Mouse (Mus musculus): ENCODE data around the gene Pigu. TPM values are rescaled to one million over a fixed set of nuclear protein-coding genes. Genes with fewer than 3 reads are reported as not detected.
A peak's percentile ranks its signal among the peaks of the same experiment; 100 is the strongest.

Gene Pigu
- polyA plus RNA-seq, 1 experiment, result 20.3 TPM

DNA sequence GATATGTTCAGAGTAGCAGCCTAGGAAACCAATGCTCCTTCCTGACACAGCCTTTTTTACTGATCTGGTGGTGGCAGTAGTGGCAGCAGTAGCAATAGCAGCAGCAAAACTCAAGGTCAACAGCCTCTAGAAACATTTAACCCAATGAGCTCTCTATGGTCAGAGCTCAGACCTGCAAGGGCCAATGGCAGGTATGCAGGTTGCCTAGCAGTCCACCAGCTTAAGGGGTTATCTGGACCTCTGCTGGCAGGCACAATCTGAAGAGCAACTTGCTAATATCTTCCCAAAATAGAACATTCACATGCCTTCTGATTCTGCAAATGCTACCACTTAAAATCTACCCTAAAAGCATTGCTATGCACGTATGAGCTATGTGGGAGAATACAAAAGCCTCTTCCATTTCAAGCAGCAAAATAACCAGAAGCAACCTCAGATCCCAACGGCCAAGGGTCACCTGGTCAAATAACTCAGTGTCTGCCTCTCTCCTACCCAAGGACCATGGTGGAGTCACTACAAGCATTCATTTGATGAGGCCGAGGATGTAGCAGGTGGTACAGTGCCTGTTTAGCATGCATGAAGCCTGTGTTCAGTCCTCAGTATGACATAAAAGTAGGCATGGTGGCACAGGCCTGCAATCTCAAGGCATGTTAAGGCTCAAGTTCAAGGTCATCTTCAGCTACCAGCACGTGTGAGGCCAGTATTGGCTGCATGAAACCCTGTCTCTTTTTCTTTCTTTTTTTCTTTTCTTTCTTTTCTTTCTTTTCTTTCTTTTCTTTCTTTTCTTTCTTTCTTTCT is 69.6 kb downstream of the Pigu start:
- peaks cover 9% of the 10 kb centered on the region for H3K4me1 ChIP-seq (ENCODE audit: control insufficient read depth, insufficient read depth, insufficient read length, low read length)
- H3K4me3 ChIP-seq (ENCODE audit: insufficient read depth, low read depth, low read length), result no peak overlapping the region
- no peak overlapping the region for H3K27ac ChIP-seq (replicated peaks; ENCODE audit: low read depth, low read length)

- Histone ChIP-seq H3K4me1 (ENCODE audit: control insufficient read depth, insufficient read depth, insufficient read length, low read length) (peaks cover 9% of the 10 kb centered on the region), H3K27ac (replicated peaks; ENCODE audit: low read depth, low read length) (no peak overlapping the region), H3K4me3 (ENCODE audit: insufficient read depth, low read depth, low read length) (no peak overlapping the region)
These were observed 71.5 kb downstream of the Pigu start for GRCm38 (mm10) chr2:155285744-155286143.

DNA sequence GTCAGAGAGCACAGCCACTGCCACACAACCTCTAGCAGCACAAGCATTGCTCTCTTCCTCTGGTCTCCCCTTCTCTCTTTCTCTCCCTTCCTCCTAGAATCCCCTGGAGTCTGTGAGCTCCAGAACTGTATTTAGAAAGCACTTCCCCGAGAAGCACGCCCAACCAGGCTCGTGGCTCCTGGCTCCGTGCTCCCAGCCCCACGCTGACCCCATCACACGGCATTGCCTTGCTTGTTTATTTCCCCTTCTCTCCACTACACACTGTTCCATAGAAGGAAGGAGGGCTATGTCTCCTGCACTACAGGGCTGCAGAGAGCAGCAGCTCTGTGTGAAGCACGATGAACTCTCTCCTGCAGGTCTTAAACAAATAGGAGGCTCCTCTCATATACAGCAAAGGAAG is 72.6 kb downstream of the Pigu start:
- 0 out of 2 replicates have a peak overlapping the region, but pooled peaks have one; percentile 7 for H3K27ac ChIP-seq (replicated peaks; ENCODE audit: low read depth, low read length)
- H3K4me1 ChIP-seq (ENCODE audit: control insufficient read depth, insufficient read depth, insufficient read length, low read length), result peaks cover 9% of the 10 kb centered on the region
- no peak overlapping the region for H3K4me3 ChIP-seq (ENCODE audit: insufficient read depth, low read depth, low read length)

GRCm38 (mm10) chr2:155283793-155284192 is 73.4 kb downstream of the Pigu start:
- Histone ChIP-seq H3K4me3 (ENCODE audit: insufficient read depth, low read depth, low read length) (no peak overlapping the region), H3K4me1 (ENCODE audit: control insufficient read depth, insufficient read depth, insufficient read length, low read length) (peaks cover 9% of the 10 kb centered on the region), H3K27ac (replicated peaks; ENCODE audit: low read depth, low read length) (no peak overlapping the region)

- Histone ChIP-seq H3K4me3 (ENCODE audit: insufficient read depth, low read depth, low read length) (no peak overlapping the region), H3K27ac (replicated peaks; ENCODE audit: low read depth, low read length) (no peak overlapping the region), H3K4me1 (ENCODE audit: control insufficient read depth, insufficient read depth, insufficient read length, low read length) (peaks cover 5% of the 10 kb centered on the region; the same call in 1 of the 2 replicates)
These were observed 77.1 kb downstream of the Pigu start for GRCm38 (mm10) chr2:155280116-155280515.

DNA sequence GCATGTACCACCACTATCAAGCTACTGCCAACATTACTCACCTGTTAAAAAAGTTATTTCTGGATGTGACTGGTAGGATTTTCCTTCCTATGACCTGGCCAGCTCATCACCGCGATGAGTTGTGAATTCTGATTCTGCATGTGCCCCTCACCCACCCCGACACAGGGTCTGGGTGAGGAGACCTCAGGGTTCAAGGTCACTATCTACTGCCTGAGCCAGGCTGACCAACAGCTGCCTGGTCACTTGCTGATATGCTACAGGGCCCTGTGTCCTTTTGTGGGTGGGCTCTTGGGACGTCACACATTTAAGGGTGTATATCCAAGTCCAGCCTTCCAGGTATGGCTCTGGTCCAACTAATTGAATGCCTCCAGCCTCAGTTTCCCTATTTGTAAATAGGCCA is 78.1 kb downstream of the Pigu start:
- Histone ChIP-seq H3K4me1 (ENCODE audit: control insufficient read depth, insufficient read depth, insufficient read length, low read length) (peaks cover 5% of the 10 kb centered on the region; the same call in 1 of the 2 replicates), H3K27ac (replicated peaks; ENCODE audit: low read depth, low read length) (peak overlapping the region; percentile 59; the same call in 1 of the 2 replicates), H3K4me3 (ENCODE audit: insufficient read depth, low read depth, low read length) (no peak overlapping the region)

DNA sequence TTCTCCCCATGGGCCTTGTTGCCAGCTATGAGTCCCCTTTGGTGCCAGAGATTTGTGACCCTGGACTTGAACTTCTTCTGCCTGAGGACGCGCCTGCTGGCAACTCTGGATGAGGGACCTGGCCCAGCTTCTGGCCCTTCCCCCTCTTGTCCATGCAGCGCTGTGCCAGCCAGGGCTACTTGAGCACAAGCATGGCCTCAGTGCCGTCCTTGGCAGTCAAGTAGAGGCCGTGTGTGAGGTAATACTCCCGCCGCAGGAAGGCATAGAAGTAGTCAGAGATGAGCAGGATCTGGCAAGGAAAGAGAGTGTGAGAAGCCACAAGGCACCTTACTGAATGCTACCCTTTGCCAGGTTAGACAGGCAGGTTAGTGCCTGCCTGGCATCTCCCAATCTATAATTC is 78.9 kb downstream of the Pigu start:
- Histone ChIP-seq H3K27ac (replicated peaks; ENCODE audit: low read depth, low read length) (peak overlapping the region; percentile 70), H3K4me3 (ENCODE audit: insufficient read depth, low read depth, low read length) (peak overlapping the region; percentile 73), H3K4me1 (ENCODE audit: control insufficient read depth, insufficient read depth, insufficient read length, low read length) (no peaks in the 10 kb centered on the region; the same call in 1 of the 2 replicates)

GRCm38 (mm10) chr2:155277721-155278120 is 79.5 kb downstream of the Pigu start:
- H3K27ac ChIP-seq (replicated peaks; ENCODE audit: low read depth, low read length), result peak overlapping the region; percentile 70
- H3K4me1 ChIP-seq (ENCODE audit: control insufficient read depth, insufficient read depth, insufficient read length, low read length), result no peaks in the 10 kb centered on the region; the same call in 1 of the 2 replicates
- H3K4me3 ChIP-seq (ENCODE audit: insufficient read depth, low read depth, low read length), result peak overlapping the region; percentile 73

DNA sequence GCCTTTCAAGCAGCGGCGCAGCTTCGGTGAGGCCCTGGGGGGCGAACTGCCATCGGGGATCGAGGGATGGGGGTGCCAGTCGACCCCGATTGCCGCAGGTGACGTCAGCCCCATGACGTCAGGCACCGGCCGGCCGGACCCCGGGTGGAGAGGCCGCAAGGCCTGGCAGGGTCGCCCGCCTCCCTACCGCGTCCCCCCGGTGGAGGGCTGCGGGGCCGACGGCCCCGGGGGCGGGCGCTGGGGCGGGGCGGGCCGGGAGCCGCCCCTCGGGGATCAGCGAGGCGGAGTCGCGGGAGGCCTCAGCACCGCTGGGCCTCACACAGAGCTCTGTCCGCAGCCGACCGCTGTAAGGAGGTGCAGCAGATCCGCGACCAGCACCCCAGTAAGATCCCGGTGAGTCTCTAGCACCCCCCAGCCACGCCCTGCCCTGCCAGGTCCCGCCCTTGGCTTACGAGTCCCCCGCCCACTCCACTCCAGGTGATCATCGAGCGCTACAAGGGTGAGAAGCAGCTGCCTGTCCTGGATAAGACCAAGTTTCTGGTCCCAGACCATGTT is 80.5 kb downstream of the Pigu start:
- H3K27ac ChIP-seq (replicated peaks; ENCODE audit: low read depth, low read length), result peak overlapping the region; percentile 70
- H3K4me3 ChIP-seq (ENCODE audit: insufficient read depth, low read depth, low read length), result peak overlapping the region; percentile 73
- H3K4me1 ChIP-seq (ENCODE audit: control insufficient read depth, insufficient read depth, insufficient read length, low read length), result no peaks in the 10 kb centered on the region; the same call in 1 of the 2 replicates

- peak within 1 kb of the TSS; percentile 70 for H3K27ac ChIP-seq (replicated peaks; ENCODE audit: low read depth, low read length)
- no peaks in the 10 kb centered on the region; the same call in 1 of the 2 replicates for H3K4me1 ChIP-seq (ENCODE audit: control insufficient read depth, insufficient read depth, insufficient read length, low read length)
- H3K4me3 ChIP-seq (ENCODE audit: insufficient read depth, low read depth, low read length), result peak within 1 kb of the TSS; percentile 73
These were observed 81.0 kb downstream of the Pigu start, which contains the start of gene Map1lc3a for GRCm38 (mm10) chr2:155276195-155276594. Gene Map1lc3a, plus strand, starts transcription at chr2:155276297.

GRCm38 (mm10) chr2:155273603-155274002 is 83.6 kb downstream of the Pigu start:
- H3K27ac ChIP-seq (replicated peaks; ENCODE audit: low read depth, low read length), result no peak overlapping the region
- no peak overlapping the region for H3K4me3 ChIP-seq (ENCODE audit: insufficient read depth, low read depth, low read length)
- H3K4me1 ChIP-seq (ENCODE audit: control insufficient read depth, insufficient read depth, insufficient read length, low read length), result no peaks in the 10 kb centered on the region; the same call in 1 of the 2 replicates

- Histone ChIP-seq H3K27ac (replicated peaks; ENCODE audit: low read depth, low read length) (no peak overlapping the region), H3K4me3 (ENCODE audit: insufficient read depth, low read depth, low read length) (no peak overlapping the region), H3K4me1 (ENCODE audit: control insufficient read depth, insufficient read depth, insufficient read length, low read length) (no peaks in the 10 kb centered on the region)
These were observed 84.6 kb downstream of the Pigu start for GRCm38 (mm10) chr2:155272396-155273170.

DNA sequence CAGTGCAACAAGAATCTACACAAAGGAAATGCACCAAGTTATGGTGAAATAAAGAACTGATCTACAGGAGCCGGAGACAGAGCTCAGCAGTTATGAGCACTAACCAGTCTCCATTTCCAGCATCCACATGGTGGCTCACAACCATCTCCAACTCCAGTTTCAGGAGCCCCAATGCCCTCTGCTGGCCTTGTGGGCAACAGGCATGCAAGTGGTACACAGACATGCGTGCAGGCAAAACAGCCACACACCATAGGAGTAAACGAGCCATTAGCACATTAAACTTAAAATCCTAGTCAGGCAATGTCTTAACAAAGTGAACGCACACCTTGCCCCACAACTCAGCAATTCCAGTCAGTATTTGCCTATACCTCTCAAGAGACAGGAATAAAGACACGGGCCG is 85.3 kb downstream of the Pigu start:
- no peak overlapping the region for H3K4me3 ChIP-seq (ENCODE audit: insufficient read depth, low read depth, low read length)
- H3K4me1 ChIP-seq (ENCODE audit: control insufficient read depth, insufficient read depth, insufficient read length, low read length), result no peaks in the 10 kb centered on the region

GRCm38 (mm10) chr2:155266896-155267295 is 90.3 kb downstream of the Pigu start:
- Histone ChIP-seq H3K27ac (replicated peaks; ENCODE audit: low read depth, low read length) (no peak overlapping the region), H3K4me3 (ENCODE audit: insufficient read depth, low read depth, low read length) (no peak overlapping the region), H3K4me1 (ENCODE audit: control insufficient read depth, insufficient read depth, insufficient read length, low read length) (no peaks in the 10 kb centered on the region)

More for the DNA sequence above, 85.3 kb downstream of the Pigu start:
- H3K27ac ChIP-seq (replicated peaks; ENCODE audit: low read depth, low read length), result no peak overlapping the region

DNA sequence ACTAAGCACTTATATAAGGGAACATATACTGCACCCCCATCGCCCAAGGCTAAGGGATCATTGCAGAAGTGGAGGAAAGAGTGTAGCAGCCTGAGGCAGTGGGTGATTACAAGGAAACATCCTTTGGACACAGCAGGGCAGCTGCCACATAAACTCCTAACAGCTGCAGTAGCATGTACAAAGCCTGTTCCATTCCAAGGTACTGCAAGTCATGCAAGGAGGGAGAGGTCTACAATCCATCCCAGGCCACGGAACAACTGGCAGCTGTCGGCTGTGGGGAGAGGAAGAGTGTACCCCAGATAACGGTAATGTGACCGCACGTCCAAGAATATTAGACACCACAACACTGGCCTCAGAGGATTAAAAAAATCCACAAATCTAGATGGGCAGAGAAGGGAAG is 91.7 kb downstream of the Pigu start:
- Histone ChIP-seq H3K27ac (replicated peaks; ENCODE audit: low read depth, low read length) (no peak overlapping the region), H3K4me1 (ENCODE audit: control insufficient read depth, insufficient read depth, insufficient read length, low read length) (no peaks in the 10 kb centered on the region), H3K4me3 (ENCODE audit: insufficient read depth, low read depth, low read length) (no peak overlapping the region)
